Mouse (Mus musculus): ENCODE data around the gene Mlst8. TPM values are rescaled to one million over a fixed set of nuclear protein-coding genes. Genes with fewer than 3 reads are reported as not detected.

The Mlst8 gene
- total and polyA plus RNA-seq, 3 experiments: 10.0 to 24.7 (median 14.0) TPM

- H3K27me3 ChIP-seq (replicated peaks): no peaks in the 10 kb centered on the region
- DNase-seq (ENCODE audit: extremely low read depth): no peak
Measured at GRCm38 (mm10) chr17:24506332-24507070, 27.6 kb upstream of the Mlst8 start.

GRCm38 (mm10) chr17:24505286-24505955 lies 26.5 kb upstream of the Mlst8 start:
- H3K36me3 ChIP-seq (replicated peaks in 1 of 2; ENCODE audit: control insufficient read depth in 1 of 2, insufficient read depth in 1 of 2, low read length in 1 of 2): peaks cover 54 to 76% of the 10 kb centered on the region in 2 experiments
- H3K4me3 ChIP-seq (replicated peaks in 1 of 3; ENCODE audit: low read depth in 2 of 3, low read length in 2 of 3, poor library complexity in 1 of 3): no peak overlapping the region
- H3K27ac ChIP-seq (ENCODE audit: insufficient read depth, low read depth): no peak overlapping the region
- no peaks in the 10 kb centered on the region for H3K9me3 ChIP-seq (replicated peaks; ENCODE audit: low read length)
- H3K4me2 ChIP-seq (ENCODE audit: insufficient read depth, low read depth, poor library complexity, severe bottlenecking): no peak overlapping the region
- H3K9ac ChIP-seq (ENCODE audit: insufficient read depth, low read depth): no peak overlapping the region
- no peak for TF ChIP-seq UBTF (IDR thresholded peaks at IDR 0.05; ENCODE audit: low read depth, low read length)
- TF ChIP-seq MYC (IDR thresholded peaks at IDR 0.05; ENCODE audit: low read depth, low read length): no peak
- TF ChIP-seq CHD1 (IDR thresholded peaks at IDR 0.05; ENCODE audit: low read depth, low read length): no peak
- TF ChIP-seq EP300 (IDR thresholded peaks at IDR 0.05; ENCODE audit: low read length): no peak
- no peak for TF ChIP-seq PAX5 (IDR thresholded peaks at IDR 0.05; ENCODE audit: low read length)
- no peak for TF ChIP-seq NELFE (IDR thresholded peaks at IDR 0.05; ENCODE audit: low read depth, low read length)
- TF ChIP-seq ZKSCAN1 (IDR thresholded peaks at IDR 0.05; ENCODE audit: borderline replicate concordance, low read depth, low read length): no peak
- no peak for TF ChIP-seq POLR2A (IDR thresholded peaks at IDR 0.05; ENCODE audit: low read depth, low read length)
- TF ChIP-seq TBP (conservative IDR thresholded peaks at IDR 0.05; ENCODE audit: low read depth, low read length): no peak
- no peak for TF ChIP-seq MEF2A (IDR thresholded peaks at IDR 0.05; ENCODE audit: borderline replicate concordance, low read depth, low read length)
- no peak for TF ChIP-seq SIN3A (IDR thresholded peaks at IDR 0.05; ENCODE audit: low read length)
- TF ChIP-seq KAT2A (IDR thresholded peaks at IDR 0.05; ENCODE audit: insufficient replicate concordance, low read length): no peak
- no peak for TF ChIP-seq CTCF (conservative IDR thresholded peaks at IDR 0.05 in 1 of 2, IDR thresholded peaks at IDR 0.05 in 1 of 2; ENCODE audit: low read depth in 2 of 2, low read length in 2 of 2)
- TF ChIP-seq HCFC1 (IDR thresholded peaks at IDR 0.05; ENCODE audit: low read depth, low read length): no peak
- H3K4me1 ChIP-seq (ENCODE audit: control insufficient read depth in 1 of 2, insufficient read depth in 2 of 2): no peaks in the 10 kb centered on the region
- DNase-seq (ENCODE audit: extremely low read depth): no peak
- H3K79me2 ChIP-seq (replicated peaks; ENCODE audit: control insufficient read depth, extremely low read depth, insufficient read depth, poor library complexity, severe bottlenecking): no peaks in the 10 kb centered on the region
- in situ Hi-C loops (cut with MboI; ENCODE audit: low pct_ligation_motif_present, low pct_unique_long_range_greater_than_20kb, low sequenced_read_pairs) (no loop called here), dilution Hi-C loops (cut with MboI; ENCODE audit: extremely low pct_ligation_motif_present, extremely low pct_unique_long_range_greater_than_20kb, low sequenced_read_pairs) (no loop called here)
- H3K27me3 ChIP-seq (replicated peaks): peaks cover 2% of the 10 kb centered on the region

More at GRCm38 (mm10) chr17:24506332-24507070, 27.6 kb upstream of the Mlst8 start:
- Histone ChIP-seq H3K4me2 (ENCODE audit: insufficient read depth, low read depth, poor library complexity, severe bottlenecking) (no peak overlapping the region), H3K9me3 (replicated peaks; ENCODE audit: low read length) (no peaks in the 10 kb centered on the region), H3K27ac (ENCODE audit: insufficient read depth, low read depth) (no peak overlapping the region), H3K79me2 (replicated peaks; ENCODE audit: control insufficient read depth, extremely low read depth, insufficient read depth, poor library complexity, severe bottlenecking) (no peaks in the 10 kb centered on the region), H3K4me3 (replicated peaks in 1 of 3; ENCODE audit: low read depth in 2 of 3, low read length in 2 of 3, poor library complexity in 1 of 3) (no peak overlapping the region), H3K4me1 (ENCODE audit: control insufficient read depth in 1 of 2, insufficient read depth in 2 of 2) (no peaks in the 10 kb centered on the region), H3K36me3 (replicated peaks in 1 of 2; ENCODE audit: control insufficient read depth in 1 of 2, insufficient read depth in 1 of 2, low read length in 1 of 2) (peaks cover 64 to 86% of the 10 kb centered on the region in 2 experiments), H3K9ac (ENCODE audit: insufficient read depth, low read depth) (no peak overlapping the region)
- dilution Hi-C loops (cut with MboI; ENCODE audit: extremely low pct_ligation_motif_present, extremely low pct_unique_long_range_greater_than_20kb, low sequenced_read_pairs) (no loop called here), in situ Hi-C loops (cut with MboI; ENCODE audit: low pct_ligation_motif_present, low pct_unique_long_range_greater_than_20kb, low sequenced_read_pairs) (no loop called here)
- no peak for TF ChIP-seq TCF12 (IDR thresholded peaks at IDR 0.05; ENCODE audit: low read depth, low read length)
- TF ChIP-seq ELF1 (IDR thresholded peaks at IDR 0.05; ENCODE audit: low read depth, low read length): no peak
- TF ChIP-seq POLR2A (IDR thresholded peaks at IDR 0.05; ENCODE audit: low read depth, low read length): 0 out of 2 replicates have a peak, but pooled peaks have one; percentile 6

All from CH12.LX (cell line).